Mouse (Mus musculus) common myeloid progenitor, adult 5-6 weeks (primary cell): ENCODE data around the gene Ccdc6. TPM values are rescaled to one million over a fixed set of nuclear protein-coding genes. Genes with fewer than 3 reads are reported as not detected.
A peak's percentile ranks its signal among the peaks of the same experiment; 100 is the strongest.
"Not testable (repeated sequence)": the region's sequence is repeated elsewhere in the genome, so short reads cannot be mapped to it uniquely, and the experiment has no call there.

Experiments
- ATAC-seq: replicated peaks from 2 replicates; pipeline ENCODE4 v1.8.0; 2016; ENCODE audit warnings: low read depth, mild to moderate bottlenecking, moderate TSS enrichment, inconsistent platforms; ENCODE audit not compliant: poor library complexity, severe bottlenecking
- total RNA-seq: library from RNA; stranded (forward); fragments of 200-1000, 187-1606 nt; gene quantifications from 2 replicates; pipeline ENCODE4 v1.2.3, GENCODE M21; 2017

Ccdc6 gene
- total RNA-seq, 1 experiment from 2014 or later, result 29.0 TPM

DNA sequence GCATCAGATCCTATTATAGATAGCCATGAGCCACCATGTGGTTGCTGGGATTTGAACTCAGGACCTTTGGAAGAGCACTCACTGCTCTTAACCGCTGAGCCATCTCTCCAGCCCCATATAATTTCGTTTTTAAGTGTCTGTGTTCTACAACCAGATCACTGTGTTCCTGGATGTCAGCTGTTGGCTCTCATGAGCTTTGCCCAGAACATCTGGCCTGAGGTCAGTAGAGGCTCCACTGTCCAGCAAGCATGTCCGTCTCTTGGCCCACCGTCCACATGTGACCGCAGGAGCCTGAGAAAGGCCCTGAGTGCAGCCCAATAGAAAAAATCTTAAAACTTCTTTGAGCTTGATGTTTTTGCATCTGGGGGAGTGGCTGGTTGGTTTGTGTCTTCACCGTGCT is 99.7 kb downstream of the Ccdc6 start:
- no peak for ATAC-seq

DNA sequence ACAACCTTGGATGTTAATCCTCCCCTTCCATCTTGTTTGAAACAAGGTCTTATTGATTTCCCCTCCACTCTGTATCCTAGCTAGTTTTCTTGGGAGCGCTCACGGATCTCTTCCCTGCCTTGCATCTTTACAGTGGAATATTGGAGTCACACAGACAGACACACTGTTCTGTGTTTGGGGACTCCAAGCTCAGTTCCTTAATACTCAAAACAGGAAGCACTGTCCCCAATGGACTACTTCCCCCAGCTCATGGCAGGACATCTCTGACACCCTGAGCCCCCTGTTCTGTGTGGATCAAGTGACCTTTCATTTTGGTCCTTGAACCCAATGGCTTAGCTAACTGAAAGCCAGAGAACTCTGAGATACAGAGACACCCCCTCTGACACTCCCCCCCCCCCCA is 100.7 kb downstream of the Ccdc6 start:
- ATAC-seq, result peak; percentile 13; the same call in 1 of the 2 replicates

DNA sequence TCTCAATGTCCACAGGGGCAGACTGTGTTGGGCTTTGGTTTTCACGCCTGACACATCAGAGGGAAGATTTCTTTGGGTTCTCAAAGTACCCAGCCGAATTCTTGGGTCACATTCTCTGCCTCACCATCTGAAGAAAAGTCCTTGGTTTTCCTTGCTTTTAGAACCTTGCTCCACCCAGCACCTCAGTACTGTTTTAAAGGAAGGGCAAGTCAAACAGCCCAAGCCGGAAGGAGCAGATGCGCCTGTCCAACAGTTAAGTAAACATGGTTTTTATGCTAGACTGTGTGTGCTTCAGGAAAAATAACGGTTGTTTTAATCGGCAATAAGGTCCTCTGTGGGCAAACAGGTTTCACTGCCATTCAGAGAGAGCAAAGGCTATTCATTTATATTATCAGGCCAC is 101.1 kb downstream of the Ccdc6 start:
- no peak for ATAC-seq

DNA sequence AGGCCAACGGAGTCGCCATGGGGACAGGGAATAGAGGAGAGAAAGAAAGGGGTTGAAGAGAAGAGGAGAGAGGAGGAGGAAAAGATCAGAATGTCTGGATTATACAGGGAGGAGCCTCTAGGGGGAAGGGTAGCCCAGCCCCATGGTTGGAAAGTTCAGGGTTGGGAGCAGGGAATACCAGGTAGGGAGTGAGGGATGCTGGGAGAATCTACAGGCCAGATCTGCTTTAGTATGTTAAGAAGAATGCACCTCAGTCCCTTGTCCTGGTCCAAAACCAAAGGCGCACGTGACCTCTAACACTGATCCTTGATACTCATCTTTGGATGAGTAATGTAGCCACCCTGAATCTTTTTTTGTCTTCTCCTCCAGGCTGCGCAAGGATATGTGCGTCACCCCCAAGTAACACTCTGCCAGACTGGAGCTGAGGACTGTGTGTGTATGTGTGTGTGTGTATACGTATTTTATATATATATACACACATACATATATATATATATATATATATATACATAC is 102.1 kb downstream of the Ccdc6 start:
- no peak for ATAC-seq

DNA sequence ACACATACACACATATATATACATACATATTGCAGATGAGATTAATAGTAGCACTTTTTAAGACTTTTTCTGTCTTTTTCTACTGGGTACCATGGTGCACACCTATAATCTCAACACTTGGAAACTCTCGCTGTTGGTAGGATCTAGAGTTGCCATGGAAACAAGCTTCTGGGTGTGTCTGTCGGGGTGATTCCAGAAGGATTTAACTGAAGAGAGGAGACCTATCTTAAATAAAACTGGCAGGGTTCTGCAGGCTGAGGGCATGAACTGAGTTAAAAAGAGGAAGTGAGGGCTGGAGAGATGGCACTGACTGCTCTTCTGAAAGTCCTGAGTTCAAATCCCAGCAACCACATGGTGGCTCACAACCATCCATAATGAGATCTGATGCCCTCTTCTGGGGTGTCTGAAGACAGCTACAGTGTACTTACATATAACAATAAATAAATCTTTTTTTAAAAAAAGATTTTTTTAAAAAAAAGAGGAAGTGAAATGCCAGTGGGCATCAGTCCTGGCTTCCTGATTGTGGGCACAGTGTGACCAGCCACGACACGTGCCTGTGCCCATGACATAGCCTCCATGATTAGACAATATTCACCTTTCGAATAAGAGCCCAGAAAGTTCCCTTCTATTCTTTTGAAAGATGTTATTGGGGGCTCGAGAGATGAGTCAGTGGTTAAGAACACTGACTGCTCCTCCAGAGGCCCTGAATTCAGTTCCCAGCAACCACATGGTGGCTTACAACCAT is 102.7 kb downstream of the Ccdc6 start:
- peak; percentile 58 for ATAC-seq

DNA sequence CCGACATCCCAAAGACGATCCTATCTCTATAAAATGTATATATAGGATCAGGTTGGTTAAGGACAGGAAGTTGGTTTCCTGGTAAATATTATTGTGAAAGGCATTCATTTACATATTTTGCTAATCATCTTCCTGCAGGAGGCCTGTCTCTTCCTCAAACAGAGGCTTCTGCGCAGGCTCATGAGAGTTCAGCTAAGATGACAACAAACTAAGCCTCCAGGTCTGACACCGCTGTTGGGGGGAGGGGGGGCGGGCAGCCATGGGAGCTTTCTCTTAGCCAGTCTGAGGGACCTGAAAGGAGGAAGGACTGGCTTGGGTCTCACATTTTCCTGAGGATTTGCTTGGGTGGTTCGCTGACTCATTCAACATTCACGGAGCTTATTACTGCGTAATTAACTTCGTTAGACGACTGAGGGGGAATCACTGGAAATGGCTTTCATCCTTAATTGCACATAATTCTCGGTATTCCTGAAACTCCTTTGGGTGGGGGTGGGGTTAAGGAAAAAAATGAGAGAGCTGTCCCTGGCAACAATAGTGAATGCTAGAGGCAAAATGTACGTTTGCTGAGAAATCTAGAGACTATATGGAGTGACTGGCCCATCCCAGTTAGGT is 104.1 kb downstream of the Ccdc6 start:
- ATAC-seq, result peak; percentile 71

DNA sequence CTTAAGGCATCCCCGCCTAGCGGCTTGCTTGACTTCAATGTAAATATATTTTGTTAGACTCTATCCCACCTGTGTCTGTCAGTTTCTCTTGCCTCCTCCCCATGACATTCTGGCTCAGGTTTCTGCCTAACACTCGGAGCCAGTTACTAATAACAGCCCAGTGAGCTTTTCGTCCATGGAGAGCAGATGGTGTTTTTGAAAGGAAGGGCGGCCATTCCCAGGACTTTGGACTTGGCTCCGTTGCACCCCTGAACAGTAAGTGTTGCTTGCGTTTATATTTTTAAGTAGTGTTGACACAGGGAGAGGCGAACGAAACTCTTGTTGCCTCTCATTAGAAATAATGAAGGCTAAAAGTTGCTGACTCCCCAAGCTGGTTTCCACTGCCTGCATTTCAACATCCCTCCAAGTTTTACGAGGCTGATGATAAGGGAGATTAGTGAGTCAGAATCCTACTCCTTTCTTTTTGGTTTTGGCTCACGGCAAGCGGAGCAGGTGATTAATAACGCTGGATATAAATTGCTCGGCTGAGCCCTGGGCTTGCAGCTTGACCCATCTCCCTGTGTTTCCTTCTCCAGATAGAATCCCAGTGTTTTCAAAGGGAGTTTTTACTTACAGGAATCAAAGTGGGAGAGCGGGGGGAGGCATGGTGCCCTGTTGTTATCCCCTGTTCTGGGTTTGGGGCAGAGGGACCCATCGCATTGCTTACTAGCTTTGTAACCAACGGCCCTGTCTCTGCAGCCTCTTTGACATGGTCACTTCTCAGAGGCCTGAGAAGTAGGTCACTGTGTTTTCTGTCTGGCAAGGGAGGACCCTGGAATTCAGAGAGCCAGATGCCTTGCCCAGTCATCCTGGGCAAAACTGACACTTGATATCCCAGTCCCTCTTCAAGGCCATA is 107.8 kb downstream of the Ccdc6 start, which contains the start of gene Mrln:
Mrln (plus strand) TSS at position 160 of the 895 bp plus-strand sequence.
- no peak for ATAC-seq

DNA sequence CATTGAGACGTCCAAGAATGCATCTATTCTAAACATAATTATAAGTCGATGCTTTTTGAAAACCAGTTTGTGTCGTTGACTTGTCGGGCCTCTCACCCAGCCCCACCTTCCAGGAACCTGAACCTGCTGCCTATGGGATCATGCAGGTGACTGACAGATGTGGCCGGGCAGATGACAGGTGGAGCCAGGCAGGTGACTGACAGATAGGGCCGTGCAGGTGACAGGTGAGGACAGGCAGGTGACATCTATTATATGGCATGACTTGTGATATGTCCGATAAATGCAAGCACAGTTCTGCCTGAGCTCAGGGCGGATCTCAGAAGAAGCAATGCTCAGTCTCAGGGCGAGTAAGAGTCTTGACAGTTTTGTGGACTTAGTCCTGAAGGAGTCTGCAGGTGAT is 114.4 kb downstream of the Ccdc6 start:
- no peak for ATAC-seq

DNA sequence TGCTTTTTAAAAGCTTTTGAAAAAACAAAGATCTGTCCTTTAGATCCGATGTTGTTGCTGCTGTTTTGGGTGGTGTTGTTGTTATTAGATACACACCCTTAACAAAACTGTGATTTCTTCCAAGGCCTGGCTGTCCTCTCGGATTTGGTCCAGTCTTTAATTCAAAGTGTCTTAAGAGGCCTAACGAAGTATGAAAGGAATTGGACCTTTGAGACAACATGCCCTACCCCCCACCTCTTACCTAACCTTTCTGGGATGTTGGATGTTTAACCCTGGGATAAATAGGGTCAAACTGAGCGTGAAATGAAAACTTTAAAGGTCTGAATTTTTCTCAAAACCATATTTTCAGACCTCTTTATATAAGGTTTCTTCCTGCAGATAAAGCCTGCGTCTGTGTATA is 124.0 kb downstream of the Ccdc6 start:
- ATAC-seq, result no peak

DNA sequence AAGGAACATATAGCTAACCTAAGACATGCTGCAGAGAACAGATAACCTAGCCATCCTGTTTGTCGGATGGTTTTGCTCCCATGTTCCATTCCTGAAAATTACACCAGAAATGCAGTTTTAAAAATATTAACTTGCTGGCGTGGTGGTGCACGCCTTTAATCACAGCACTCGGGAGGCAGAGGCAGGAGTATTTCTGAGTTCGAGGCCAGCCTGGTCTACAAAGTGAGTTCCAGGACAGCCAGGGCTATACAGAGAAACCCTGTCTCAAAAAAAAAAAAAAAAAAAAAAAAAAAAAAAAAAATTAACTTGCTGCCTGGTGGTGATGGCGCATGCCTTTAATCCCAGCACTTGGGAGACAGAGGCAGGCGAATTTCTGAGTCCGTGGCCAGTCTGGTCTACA is 125.3 kb downstream of the Ccdc6 start:
- ATAC-seq, result not testable (repeated sequence)

DNA sequence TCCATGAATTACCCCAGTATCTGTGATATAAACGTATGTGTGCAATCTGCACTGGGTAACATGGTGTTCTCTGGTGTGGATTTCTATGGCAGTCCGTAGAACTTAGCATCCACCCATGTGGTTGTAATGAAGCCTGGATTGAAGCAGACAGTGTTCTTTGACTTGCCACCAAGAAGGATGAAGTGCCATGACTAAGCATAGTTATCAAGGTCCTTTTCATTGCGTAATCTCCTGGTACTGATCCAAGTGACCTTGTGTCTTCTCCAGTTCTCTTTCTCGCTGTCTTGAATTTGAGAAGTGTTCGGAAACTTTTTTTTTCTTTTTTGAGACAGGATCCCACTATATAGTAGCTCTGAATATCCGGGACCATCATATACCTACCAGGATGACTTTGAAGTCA is 127.7 kb downstream of the Ccdc6 start:
- ATAC-seq, result peak; percentile 54

DNA sequence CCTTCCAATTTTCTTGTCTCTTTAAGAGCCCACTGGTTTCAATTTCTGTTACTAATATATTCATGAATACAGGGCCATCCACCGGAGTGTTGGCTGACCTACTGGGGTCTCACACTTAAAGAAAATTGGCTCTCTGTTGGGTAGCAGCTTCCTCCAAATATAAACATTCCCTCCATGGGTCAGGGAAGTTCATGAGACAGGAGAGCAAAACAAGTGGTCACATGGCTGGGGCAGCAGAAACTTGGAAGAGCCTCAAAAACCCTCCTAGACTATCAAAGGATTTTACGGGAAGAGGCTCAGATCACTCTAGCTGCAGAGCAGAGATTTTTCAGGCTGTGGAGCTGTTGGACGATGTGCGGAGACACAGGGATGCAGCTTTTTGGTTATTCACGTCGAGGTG is 128.8 kb downstream of the Ccdc6 start:
- ATAC-seq, result no peak

DNA sequence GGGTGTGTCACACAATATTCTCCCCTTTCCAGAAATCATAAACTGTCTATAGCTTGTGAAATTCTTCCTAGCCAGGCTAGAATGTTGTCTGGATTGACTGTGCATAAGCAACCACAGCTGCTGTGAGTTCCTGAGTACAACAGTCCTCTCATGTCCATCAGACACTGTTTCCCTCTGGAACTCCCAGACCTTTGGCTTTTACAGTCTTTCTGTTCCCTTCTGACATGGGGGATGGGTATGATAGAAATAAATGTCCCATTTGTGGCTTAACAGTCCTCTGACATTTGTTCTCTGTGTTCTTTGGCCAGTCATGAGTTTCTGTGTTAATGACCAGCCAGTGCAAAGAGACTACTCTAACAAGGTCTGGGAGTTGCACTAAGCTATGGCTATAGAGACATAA is 129.7 kb downstream of the Ccdc6 start:
- no peak for ATAC-seq

DNA sequence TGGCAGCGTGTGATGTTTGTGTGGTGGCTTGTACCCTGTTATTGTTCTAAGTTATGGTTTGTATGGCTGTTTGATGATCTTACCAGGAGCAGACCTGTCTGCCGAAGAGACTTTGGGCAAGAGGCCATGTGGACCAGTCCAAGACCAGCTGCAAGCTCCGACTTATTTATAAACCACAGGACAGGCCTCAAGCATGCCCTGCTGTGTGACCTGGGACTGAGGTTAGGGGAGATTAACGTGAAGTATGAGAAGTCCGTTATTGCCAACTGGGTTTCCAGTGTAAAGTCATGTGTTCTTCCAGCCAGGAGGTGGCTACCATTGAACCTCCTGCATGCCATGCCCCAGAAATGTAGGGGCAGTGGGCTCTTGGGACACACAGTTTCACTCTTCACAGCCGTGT is 133.4 kb downstream of the Ccdc6 start:
- ATAC-seq, result no peak

DNA sequence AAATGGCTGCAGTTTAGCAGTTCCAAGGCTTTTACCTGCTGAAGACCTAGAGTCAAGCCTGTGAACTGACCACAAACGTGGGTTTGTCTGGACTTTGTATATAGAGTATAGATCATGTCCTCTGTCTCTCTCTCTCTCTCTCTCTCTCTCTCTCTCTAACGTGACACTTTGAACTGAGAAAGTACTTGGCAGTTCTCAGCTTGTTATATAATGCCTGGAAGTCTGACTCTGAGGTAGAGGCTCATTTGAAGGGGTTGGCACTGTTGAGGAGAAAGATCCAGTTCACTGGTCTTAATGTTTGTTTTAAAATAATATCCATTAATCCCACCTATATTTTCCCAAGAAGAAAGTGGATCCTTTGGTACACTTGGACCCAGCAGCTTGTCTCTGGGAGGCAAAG is 141.0 kb downstream of the Ccdc6 start:
- no peak for ATAC-seq

Other genes with a start within 250 kb of the Ccdc6 start
- not detected in 2 replicates for gene Mrln, start 107.5 kb downstream of the Ccdc6 start, total RNA-seq
- 0.91 and 3.1 TPM in 2 replicates for gene Slc16a9, start 148.0 kb downstream of the Ccdc6 start, total RNA-seq